20 mouse cellular contexts compared by ENCODE assay signal in the genomic region with DNA sequence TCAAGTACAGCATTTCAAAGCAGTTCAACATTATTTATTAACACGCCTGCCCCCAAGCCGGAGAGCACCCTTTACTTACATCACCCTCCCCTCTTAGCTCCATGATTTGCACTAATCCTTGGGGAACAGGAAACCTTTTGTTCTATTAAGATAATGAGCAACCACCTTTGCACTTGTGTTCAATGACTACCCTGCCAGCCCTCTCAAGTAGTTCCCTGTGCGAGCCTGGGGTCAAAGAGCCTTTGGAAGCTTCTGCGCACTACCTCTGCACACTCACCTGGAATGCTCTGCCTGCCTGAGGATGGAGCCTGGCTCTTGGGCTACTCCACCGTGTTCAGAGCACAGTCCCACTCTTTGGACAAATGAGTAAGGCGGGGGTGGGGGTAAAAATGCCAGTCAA.
DNase-seq lines count a peak whose midpoint lies in the region; ATAC-seq and TF ChIP-seq lines count a peak whose summit lies in the region.
"Had no signal": no experiment of that assay in that cellular context is flagged by ENCODE, and none has a peak within 500 bp of the region (broad histone marks: within the 10 kb centered on the region; RNA-seq: fewer than 3 reads in every experiment).

No protein-coding gene starts in this region.

- H3K4me2 ChIP-seq in kidney, embryonic 16.5 days (replicated peaks; ENCODE audit: low read depth, low read length) = no peak overlapping the region
- H3K4me2 ChIP-seq in kidney, embryonic 15.5 days = no peak overlapping the region
- no peak overlapping the region for H3K4me2 ChIP-seq in lung, embryonic 16.5 days (ENCODE audit: low read depth, low read length)
- H3K4me2 ChIP-seq in intestine, embryonic 15.5 days (replicated peaks) = no peak overlapping the region
- no peak overlapping the region for H3K4me2 ChIP-seq in liver, embryonic 11.5 days
- H3K4me2 ChIP-seq: heart, embryonic 12.5 days had no signal

- H3K36me3 ChIP-seq in kidney, embryonic 16.5 days (ENCODE audit: insufficient read depth, low read length) = no peaks in the 10 kb centered on the region
- no peaks in the 10 kb centered on the region for H3K36me3 ChIP-seq in kidney, embryonic 15.5 days
- H3K36me3 ChIP-seq in lung, embryonic 16.5 days (ENCODE audit: control insufficient read depth, insufficient read depth, low read length) = no peaks in the 10 kb centered on the region
- H3K36me3 ChIP-seq in intestine, embryonic 15.5 days = no peaks in the 10 kb centered on the region
- H3K36me3 ChIP-seq in liver, embryonic 11.5 days (ENCODE audit: control insufficient read depth, insufficient read depth, low read length) = no peaks in the 10 kb centered on the region
- H3K36me3 ChIP-seq: embryonic facial prominence, embryonic 10.5 days; forebrain, embryonic 10.5 days; heart, embryonic 12.5 days; hindbrain, embryonic 10.5 days had no signal

- no peaks in the 10 kb centered on the region; the same call in 1 of the 2 replicates for H3K9me3 ChIP-seq in kidney, embryonic 16.5 days (ENCODE audit: low read length)
- H3K9me3 ChIP-seq in kidney, embryonic 15.5 days (replicated peaks) = no peaks in the 10 kb centered on the region
- no peaks in the 10 kb centered on the region for H3K9me3 ChIP-seq in lung, embryonic 16.5 days (ENCODE audit: control insufficient read depth, low read length)
- no peaks in the 10 kb centered on the region for H3K9me3 ChIP-seq in intestine, embryonic 15.5 days
- no peaks in the 10 kb centered on the region for H3K9me3 ChIP-seq in liver, embryonic 11.5 days (ENCODE audit: control insufficient read depth, low read length)
- H3K9me3 ChIP-seq: embryonic facial prominence, embryonic 10.5 days; hindbrain, embryonic 10.5 days had no signal

- no peaks in the 10 kb centered on the region for H3K27me3 ChIP-seq in kidney, embryonic 16.5 days (ENCODE audit: insufficient read depth, low read length)
- no peaks in the 10 kb centered on the region for H3K27me3 ChIP-seq in kidney, embryonic 15.5 days
- no peaks in the 10 kb centered on the region for H3K27me3 ChIP-seq in lung, embryonic 16.5 days (ENCODE audit: control insufficient read depth, insufficient read depth, low read depth, low read length)
- no peaks in the 10 kb centered on the region for H3K27me3 ChIP-seq in intestine, embryonic 15.5 days (replicated peaks)
- no peaks in the 10 kb centered on the region for H3K27me3 ChIP-seq in liver, embryonic 11.5 days (replicated peaks; ENCODE audit: control insufficient read depth, insufficient read depth, low read length)
- H3K27me3 ChIP-seq: CH12.LX; heart, embryonic 12.5 days had no signal

- no peak overlapping the region for H3K4me3 ChIP-seq in kidney, embryonic 16.5 days (ENCODE audit: low read length)
- H3K4me3 ChIP-seq in kidney, embryonic 15.5 days (replicated peaks) = no peak overlapping the region
- no peak overlapping the region for H3K4me3 ChIP-seq in lung, embryonic 16.5 days (ENCODE audit: low read length)
- H3K4me3 ChIP-seq in lung, adult 2 months (replicated peaks; ENCODE audit: extremely low read depth, low read depth, low read length) = no peak overlapping the region
- H3K4me3 ChIP-seq in intestine, embryonic 15.5 days (replicated peaks) = no peak overlapping the region
- no peak overlapping the region for H3K4me3 ChIP-seq in liver, embryonic 11.5 days (ENCODE audit: low read depth, low read length)
- H3K4me3 ChIP-seq: embryonic facial prominence, embryonic 10.5 days; erythroblast, embryonic 14.5 days; forebrain, embryonic 10.5 days; gastrocnemius, adult 2 months; heart, embryonic 12.5 days; hindbrain, embryonic 10.5 days had no signal

- H3K4me1 ChIP-seq in kidney, embryonic 16.5 days (ENCODE audit: insufficient read depth, low read length) = peaks cover 26% of the 10 kb centered on the region
- peaks cover 38% of the 10 kb centered on the region for H3K4me1 ChIP-seq in kidney, embryonic 15.5 days
- peaks cover 10% of the 10 kb centered on the region for H3K4me1 ChIP-seq in lung, embryonic 16.5 days (replicated peaks; ENCODE audit: control insufficient read depth, insufficient read depth, low read length)
- no peaks in the 10 kb centered on the region for H3K4me1 ChIP-seq in lung, adult 2 months (ENCODE audit: control insufficient read depth, insufficient read depth, low read length)
- peaks cover 8% of the 10 kb centered on the region for H3K4me1 ChIP-seq in intestine, embryonic 15.5 days (replicated peaks)
- H3K4me1 ChIP-seq in liver, embryonic 11.5 days (replicated peaks; ENCODE audit: control insufficient read depth, insufficient read depth, low read length) = peaks cover 18% of the 10 kb centered on the region

- TF ChIP-seq CTCF in lung, adult 2 months (IDR thresholded peaks at IDR 0.05; ENCODE audit: insufficient read depth, low read length) = no peak

- WGBS in kidney, embryonic 16.5 days = 49% methylated on average over 6 of the region's 6 CpGs
- WGBS in kidney, embryonic 15.5 days = 49% methylated on average over 6 of the region's 6 CpGs
- 50% methylated on average over 6 of the region's 6 CpGs for WGBS in lung, embryonic 16.5 days
- WGBS in lung, adult 2 months = 61% methylated on average over 6 of the region's 6 CpGs
- 60% methylated on average over 6 of the region's 6 CpGs for WGBS in intestine, embryonic 15.5 days
- WGBS in liver, embryonic 11.5 days = 75% methylated on average over 6 of the region's 6 CpGs

- ATAC-seq in kidney, embryonic 16.5 days (ENCODE audit: low FRiP score, low TSS enrichment) = peak; percentile 55; the same call in 1 of the 2 replicates
- no peak for ATAC-seq in kidney, embryonic 15.5 days (replicated peaks; ENCODE audit: low FRiP score)
- peak; percentile 69 for ATAC-seq in lung, embryonic 16.5 days (ENCODE audit: low read depth)
- ATAC-seq in intestine, embryonic 15.5 days = peak; percentile 87
- no peak for ATAC-seq in liver, embryonic 11.5 days (replicated peaks; ENCODE audit: low FRiP score)
- ATAC-seq: forebrain, embryonic 14.5 days had no signal

- DNase-seq in lung, adult 2 months = no peak
- DNase-seq in yolk sac, embryonic 10.5 days (ENCODE audit: low spot score) = peak; percentile 23
- DNase-seq in liver, embryonic 11.5 days (ENCODE audit: low spot score) = no peak
- DNase-seq: adrenal gland, adult 2 months; adrenal gland, postnatal 25 days; cerebellum, adult 18-20 months; cerebellum, postnatal 10 days; gastrocnemius, adult 2 months; gastrocnemius, postnatal 25 days had no signal

- TF ChIP-seq POLR2A in lung, adult 2 months (IDR thresholded peaks at IDR 0.05; ENCODE audit: borderline replicate concordance, extremely low read depth, low read depth, low read length) = no peak

- no peak overlapping the region for H3K27ac ChIP-seq in kidney, embryonic 16.5 days (ENCODE audit: low read length)
- no peak overlapping the region for H3K27ac ChIP-seq in kidney, embryonic 15.5 days
- peak overlapping the region; percentile 58; the same call in 1 of the 2 replicates for H3K27ac ChIP-seq in lung, embryonic 16.5 days (ENCODE audit: low read length)
- H3K27ac ChIP-seq in intestine, embryonic 15.5 days = no peak overlapping the region
- H3K27ac ChIP-seq in liver, embryonic 11.5 days (ENCODE audit: low read depth, low read length) = no peak overlapping the region
- H3K27ac ChIP-seq: embryonic facial prominence, embryonic 10.5 days; forebrain, embryonic 10.5 days; gastrocnemius, adult 2 months; hindbrain, embryonic 10.5 days had no signal

- no peak overlapping the region for H3K9ac ChIP-seq in kidney, embryonic 16.5 days (replicated peaks; ENCODE audit: low read length)
- no peak overlapping the region for H3K9ac ChIP-seq in kidney, embryonic 15.5 days
- no peak overlapping the region for H3K9ac ChIP-seq in lung, embryonic 16.5 days (ENCODE audit: low read length)
- no peak overlapping the region for H3K9ac ChIP-seq in intestine, embryonic 15.5 days
- no peak overlapping the region for H3K9ac ChIP-seq in liver, embryonic 11.5 days (ENCODE audit: low read depth, low read length)
- H3K9ac ChIP-seq: heart, embryonic 12.5 days had no signal

Comparison
In these comparisons a context has a peak if more than half of its experiments do, and no peak if none do; other contexts are left out.
1. ATAC-seq: peak in kidney, embryonic 16.5 days (single experiment), lung, embryonic 16.5 days (single experiment) and intestine, embryonic 15.5 days (single experiment); none in kidney, embryonic 15.5 days (single experiment) and liver, embryonic 11.5 days (single experiment).